Mouse (Mus musculus) megakaryocyte, adult 5-6 weeks (primary cell): ENCODE data around the gene Jun. TPM values are rescaled to one million over a fixed set of nuclear protein-coding genes. Genes with fewer than 3 reads are reported as not detected.

ENCODE experiments used
- ATAC-seq: 2 replicates; pipeline ENCODE4 v1.8.0; 2016; ENCODE audit warnings: mild to moderate bottlenecking, inconsistent platforms; ENCODE audit not compliant: poor library complexity, severe bottlenecking
- total RNA-seq, 2 experiments: library from RNA; stranded (forward) in 1 of 2; stranded (reverse) in 1 of 2; fragments of 153-499, 151-499 nt in 1 of 2; fragments of 221-1000, 200-1000 nt in 1 of 2; gene quantifications; 2 replicates each; pipeline versions ENCODE4 v1.2.3 to v1.2.4; 2015 to 2017

Gene Jun
- 88.4 and 91.5 TPM in 2 replicates for total RNA-seq (2015)
- total RNA-seq (2017): 141 and 162 TPM in 2 replicates

DNA sequence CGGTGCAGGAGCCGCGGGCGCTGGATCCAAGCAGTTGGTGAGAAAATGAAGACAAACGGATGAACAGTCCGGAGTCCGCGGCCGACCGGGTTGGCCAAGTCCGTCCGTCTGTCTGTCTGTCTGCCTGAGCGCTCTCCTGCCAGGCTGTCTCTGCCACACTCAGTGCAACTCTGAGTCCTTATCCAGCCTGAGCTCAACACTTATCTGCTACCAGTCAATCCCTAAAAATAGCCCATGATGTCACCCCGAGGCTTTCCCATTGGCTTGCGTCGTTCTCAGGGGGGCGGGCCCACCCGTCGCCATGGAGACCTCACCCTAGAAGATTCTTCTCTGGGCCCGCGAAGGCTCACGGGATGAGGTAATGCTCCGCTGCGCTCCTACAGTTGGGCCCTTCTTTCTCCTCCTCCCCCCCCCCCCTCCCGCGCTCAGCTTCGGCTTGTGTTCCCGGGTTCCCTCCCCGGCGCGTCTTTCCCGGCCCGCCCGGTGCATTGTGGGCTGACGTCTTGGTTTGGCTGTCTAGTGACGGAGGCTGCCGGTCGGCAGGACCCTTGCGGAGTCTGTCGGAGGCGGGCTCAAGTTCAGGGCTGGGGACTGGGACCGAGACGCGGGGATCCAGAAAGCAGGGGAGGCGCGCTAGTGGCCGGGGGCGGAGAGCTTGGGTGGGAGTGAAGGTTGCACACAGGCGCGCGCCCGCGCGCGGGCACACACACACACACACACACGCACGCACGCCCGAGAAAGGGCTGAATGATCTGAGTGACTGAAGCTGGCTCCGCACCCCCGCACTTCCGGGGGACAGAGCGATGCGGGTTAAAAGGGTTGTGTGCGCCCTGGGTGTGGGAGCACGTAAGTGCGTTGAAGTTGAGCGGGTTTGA, at the start of gene Jun:
Gene Jun, minus strand, starts transcription at position 198 of the 875 bp plus-strand sequence.
- peak; percentile 43 for ATAC-seq

DNA sequence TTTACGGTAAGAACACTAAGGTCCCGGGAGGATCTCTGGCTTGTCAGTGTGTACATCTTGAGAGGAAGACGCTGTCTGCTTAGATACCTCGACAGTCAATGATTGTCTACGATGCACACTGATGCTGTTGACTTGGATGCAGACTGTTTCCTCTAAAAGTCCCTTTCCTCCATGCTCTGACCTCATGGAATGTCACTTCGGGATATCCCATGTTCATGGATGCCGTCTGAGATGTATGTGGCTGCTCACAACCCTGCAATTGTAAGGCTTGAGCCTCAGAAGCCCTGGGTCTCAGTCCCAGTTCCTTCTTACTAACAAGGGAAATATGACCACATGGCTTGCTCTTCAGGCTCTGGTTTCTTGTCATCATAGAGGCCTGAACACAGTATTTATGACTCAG, 49.7 kb upstream of the Jun start:
- no peak for ATAC-seq

GRCm38 (mm10) chr4:95100694-95101093, 48.7 kb upstream of the Jun start:
- ATAC-seq: no peak

DNA sequence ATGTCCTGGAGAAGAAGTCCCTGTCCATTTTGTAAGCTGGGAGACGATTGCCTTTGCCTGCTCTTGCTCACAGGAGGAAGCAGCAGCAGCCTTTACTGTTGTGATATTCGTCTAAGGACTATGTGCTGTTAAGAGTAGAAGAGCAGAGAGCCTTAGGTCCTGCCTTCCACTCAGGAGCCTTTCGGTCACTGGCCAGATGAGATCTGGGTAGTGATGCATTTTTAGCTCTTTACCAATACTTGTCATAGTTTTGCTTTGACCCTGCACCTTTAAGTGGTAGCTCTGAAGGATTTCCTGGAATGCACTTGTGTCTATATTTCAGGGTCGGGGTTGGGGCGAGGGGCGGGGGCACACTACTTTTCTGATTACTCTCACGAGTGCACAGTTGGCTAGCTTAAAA, 47.4 kb upstream of the Jun start:
- no peak for ATAC-seq

- no peak for ATAC-seq
These were observed 46.7 kb upstream of the Jun start for GRCm38 (mm10) chr4:95098722-95099097.

DNA sequence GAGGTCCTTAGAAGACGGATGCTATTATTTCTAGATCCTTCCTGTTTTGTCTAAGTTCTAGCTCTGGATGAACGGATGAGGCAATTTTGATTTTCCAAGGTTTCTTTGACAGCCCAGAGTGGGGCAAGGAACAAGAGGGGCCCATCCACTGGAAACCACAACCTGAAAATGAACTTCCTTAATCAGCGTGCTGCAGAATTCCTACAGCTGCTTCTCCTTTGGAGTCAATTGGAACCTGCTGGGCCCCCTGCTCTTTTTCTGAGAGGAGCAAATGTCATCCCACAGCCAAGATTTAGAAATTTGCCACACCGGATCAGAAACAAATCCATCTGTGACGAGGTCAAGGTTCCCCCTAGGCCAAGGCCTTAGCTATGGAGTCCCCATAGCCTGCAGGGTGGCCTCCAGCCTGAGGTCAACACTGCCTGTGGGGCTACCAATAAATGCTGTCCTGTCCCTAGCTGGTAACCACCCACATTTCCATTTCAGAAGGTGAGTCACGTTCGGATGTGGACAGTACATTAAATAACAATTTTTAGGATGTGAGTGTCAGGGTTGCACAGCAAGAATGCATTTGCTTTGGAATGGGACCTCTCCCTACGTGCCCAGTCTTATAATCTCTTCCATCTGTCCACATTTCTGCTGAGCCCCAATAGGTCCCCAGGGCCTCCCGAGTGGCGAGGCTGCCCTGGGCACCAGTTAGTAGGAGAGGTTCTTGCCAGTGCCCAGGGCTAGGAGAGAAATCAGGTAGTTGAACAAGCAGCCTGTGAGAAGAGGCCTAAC, 46.1 kb upstream of the Jun start:
- ATAC-seq: peak; percentile 10; the same call in 1 of the 2 replicates

- no peak for ATAC-seq
These were observed 44.7 kb upstream of the Jun start for GRCm38 (mm10) chr4:95096731-95097130.

DNA sequence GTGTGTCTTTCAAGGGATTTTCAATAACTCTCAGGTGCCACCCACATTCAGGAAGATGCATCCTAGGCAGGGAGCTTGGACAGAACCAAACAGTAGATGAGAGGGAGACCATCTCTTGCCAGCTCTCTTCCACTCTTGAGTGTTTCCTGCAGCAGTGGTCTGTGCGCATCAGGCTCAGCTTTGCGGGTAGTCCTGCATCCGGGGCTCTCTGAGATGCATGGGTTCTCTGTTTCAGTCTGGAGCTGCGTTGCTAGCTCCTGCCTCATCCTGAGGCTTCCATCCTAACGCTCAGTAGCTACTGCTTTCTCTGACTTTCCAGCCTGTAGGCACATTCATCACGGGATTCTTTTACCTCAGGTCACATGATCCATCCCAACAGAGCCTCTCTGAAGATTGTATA, 43.9 kb upstream of the Jun start:
- ATAC-seq: no peak

DNA sequence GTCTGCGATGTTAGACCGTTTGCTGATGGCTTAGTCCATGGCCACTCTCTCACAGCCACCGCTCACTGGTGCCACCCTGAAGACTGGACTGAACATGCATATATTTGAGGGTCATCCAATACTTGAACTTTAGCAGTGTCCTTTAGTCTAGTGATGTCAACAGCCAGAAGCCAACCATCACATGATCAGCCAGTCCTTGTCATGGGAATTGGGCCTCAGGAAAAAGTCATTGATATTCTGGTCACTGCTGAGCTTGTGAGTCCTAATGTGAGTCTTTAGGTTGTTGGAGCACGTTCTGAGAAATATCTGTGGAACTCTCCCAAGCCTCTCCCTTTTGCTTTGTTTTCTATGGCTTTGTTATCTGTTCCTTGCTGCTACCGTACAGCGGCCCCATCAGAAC, 43.3 kb upstream of the Jun start:
- ATAC-seq: no peak

DNA sequence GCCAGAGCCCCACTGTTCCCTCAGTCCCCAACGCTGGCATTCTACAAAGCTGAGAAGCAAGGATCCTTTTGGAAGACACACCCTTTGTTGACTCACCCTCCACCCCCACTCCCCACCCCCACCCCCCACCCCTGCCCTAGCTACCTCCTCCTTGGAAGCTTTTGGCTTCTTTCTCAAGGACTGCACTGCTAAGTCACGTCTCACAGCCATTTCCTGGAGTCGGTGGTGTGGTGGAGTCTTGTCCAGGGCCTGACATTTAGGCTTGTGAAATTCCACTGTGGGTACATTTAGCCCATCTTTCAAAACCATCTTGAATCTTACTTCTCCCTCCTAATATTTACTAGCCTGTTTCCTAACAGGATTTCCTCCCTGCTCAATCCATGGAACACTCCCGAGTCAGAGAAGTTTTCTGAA, 42.7 kb upstream of the Jun start:
- ATAC-seq: peak; percentile 42

- ATAC-seq: no peak
These were observed 41.6 kb upstream of the Jun start for GRCm38 (mm10) chr4:95093615-95094014.

GRCm38 (mm10) chr4:95092516-95092915, 40.5 kb upstream of the Jun start:
- no peak for ATAC-seq

- no peak for ATAC-seq
These were observed 39.5 kb upstream of the Jun start for GRCm38 (mm10) chr4:95091536-95091935.

DNA sequence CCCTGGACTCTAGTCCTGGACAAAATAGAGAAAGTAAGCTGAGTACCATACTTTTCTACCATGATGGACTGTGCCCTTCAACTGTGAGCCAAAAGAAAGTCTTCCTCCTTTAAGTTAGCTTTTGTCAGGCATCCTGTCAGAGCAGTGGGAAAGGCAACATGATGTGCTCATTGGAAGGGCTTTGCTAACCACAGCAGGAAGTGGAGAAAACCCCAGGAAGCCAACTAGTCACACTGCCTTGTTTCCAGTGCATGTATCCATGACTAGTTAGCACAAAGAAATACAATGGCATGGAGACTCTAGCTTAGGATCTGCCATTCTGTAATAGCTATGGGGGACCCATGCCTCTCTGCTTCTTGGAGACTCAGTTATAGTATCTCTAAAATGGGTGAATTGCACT, 37.9 kb upstream of the Jun start:
- ATAC-seq: no peak

GRCm38 (mm10) chr4:95089053-95089452, 37.0 kb upstream of the Jun start:
- peak; percentile 59 for ATAC-seq

DNA sequence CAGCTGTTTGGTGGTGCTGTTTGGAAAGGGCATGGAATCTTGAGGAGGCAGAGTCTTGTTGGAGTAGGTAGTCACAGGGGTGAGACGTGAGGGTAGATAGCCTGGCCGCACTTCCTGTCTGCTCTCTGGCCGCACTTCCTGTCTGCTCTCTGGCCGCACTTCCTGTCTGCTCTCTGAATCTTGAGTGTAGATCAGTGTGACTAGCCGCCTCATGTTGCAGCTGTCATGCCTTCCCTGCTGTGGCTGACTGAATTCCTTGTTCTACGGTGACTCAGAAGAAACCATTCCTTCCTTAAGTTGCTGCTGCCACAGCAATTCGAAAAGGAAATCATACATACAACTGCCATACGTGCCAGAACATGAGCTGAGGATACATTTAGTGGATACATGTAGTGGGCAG, 31.9 kb upstream of the Jun start:
- ATAC-seq: peak; percentile 80

DNA sequence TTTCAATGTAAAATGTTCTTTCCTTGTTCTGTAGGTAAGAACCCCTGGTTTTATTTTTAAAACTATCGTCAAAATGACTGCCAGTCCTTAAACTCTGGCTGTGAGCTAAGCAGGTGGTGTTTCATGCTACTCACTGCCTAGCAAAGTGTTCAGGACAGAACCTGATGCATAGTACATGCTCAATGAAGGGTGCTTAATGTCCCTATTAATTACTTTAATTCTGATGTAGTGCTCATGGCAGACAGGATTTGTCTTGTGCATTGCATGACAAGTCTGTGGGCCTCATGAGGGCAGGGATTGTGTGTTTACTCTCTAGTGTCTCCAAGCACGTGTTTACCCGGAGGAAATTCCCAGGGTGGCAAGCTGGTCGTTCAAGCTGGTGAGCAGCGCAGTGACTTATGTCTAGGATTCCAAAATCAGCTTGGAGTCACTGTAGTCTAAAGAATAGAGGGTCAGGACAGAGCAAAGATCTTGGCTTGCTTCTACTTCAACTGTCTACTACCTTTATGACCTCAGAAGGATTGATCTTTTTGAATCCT, 31.2 kb upstream of the Jun start:
- no peak for ATAC-seq

DNA sequence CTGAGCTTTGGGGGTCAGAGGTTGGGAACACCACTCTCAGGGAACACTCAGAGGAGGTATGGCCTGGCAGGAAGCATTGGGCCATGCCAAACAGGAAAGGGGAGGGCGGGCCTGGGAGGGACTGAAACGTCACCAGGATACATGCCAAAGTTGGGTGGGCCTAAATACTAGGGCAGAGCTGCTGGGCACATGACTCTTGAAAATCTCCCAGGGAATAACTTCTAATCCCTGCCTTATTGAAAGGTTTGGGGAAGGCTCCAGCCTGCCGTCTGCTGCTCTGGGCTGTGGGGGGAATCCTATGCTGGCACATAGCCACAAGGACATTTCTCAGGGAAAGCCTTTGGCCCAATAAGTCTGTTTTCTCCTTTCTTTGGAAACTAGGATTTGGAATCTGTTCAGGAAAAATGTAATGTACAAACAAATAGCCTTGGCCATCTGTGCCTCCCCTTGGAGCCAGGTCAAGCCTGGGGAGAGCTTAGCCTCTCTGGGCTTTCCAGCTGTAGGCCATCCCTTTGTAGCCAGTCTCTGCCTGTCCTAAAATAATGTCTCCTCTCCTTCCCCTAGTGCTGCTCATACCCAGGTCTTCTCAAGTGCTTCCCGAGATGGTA, 30.6 kb upstream of the Jun start:
- 0 out of 2 replicates have a peak, but pooled peaks have one; percentile 9 for ATAC-seq

- peak; percentile 41 for ATAC-seq
These were observed 29.6 kb upstream of the Jun start for GRCm38 (mm10) chr4:95081632-95082031.

- 0 out of 2 replicates have a peak, but pooled peaks have one; percentile 20 for ATAC-seq
These were observed 26.6 kb upstream of the Jun start for GRCm38 (mm10) chr4:95078625-95079024.

GRCm38 (mm10) chr4:95076279-95076678, 24.3 kb upstream of the Jun start:
- no peak for ATAC-seq
